Mouse (Mus musculus) heart, embryonic 10.5 days (tissue): ENCODE measurements around the gene Ethe1. TPM values are rescaled to one million over a fixed set of nuclear protein-coding genes. Genes with fewer than 3 reads are reported as not detected.
A peak's percentile ranks its signal among the peaks of the same experiment; 100 is the strongest.

ENCODE experiments used
- DNase-seq: peaks from one replicate; pipeline ENCODE4 v3.0.0-alpha.2; 2017; ENCODE audit warnings: low spot score
- H3K27ac ChIP-seq: fragments of 300-500 bp; sonication (generic); 2 replicates; pipeline ENCODE4 v1.5.1; 2016; ENCODE audit warnings: mild to moderate bottlenecking
- H3K27me3 ChIP-seq: fragments of 300-500 bp; sonication (generic); 2 replicates; pipeline ENCODE4 v1.6.1; 2016; ENCODE audit warnings: mild to moderate bottlenecking; ENCODE audit not compliant: poor library complexity, insufficient read depth, severe bottlenecking
- H3K36me3 ChIP-seq: fragments of 300-500 bp; sonication (generic); 2 replicates; pipeline ENCODE4 v1.6.1; 2016; ENCODE audit warnings: mild to moderate bottlenecking, moderate library complexity
- H3K4me1 ChIP-seq: fragments of 300-500 bp; sonication (generic); 2 replicates; pipeline ENCODE4 v1.6.1; 2016; ENCODE audit warnings: mild to moderate bottlenecking
- H3K4me3 ChIP-seq: fragments of 300-500 bp; sonication (generic); 2 replicates; pipeline ENCODE4 v1.5.1; 2016; ENCODE audit warnings: mild to moderate bottlenecking, moderate library complexity
- H3K9me3 ChIP-seq: fragments of 300-500 bp; sonication (generic); 2 replicates; pipeline ENCODE4 v1.6.1; 2016; ENCODE audit warnings: mild to moderate bottlenecking, moderate library complexity
- WGBS: fragments of 180-500 bp; shearing (Covaris S2); methylation state at CpG from one replicate; pipeline ENCODE4 v1.1.7; 2016; 5-methylcytosine and 5-hydroxymethylcytosine counted together
- polyA plus RNA-seq: library from polyadenylated mRNA; unstranded; fragments of >200 nt; fragmentation: Nextera tagmentation; extraction: Ambion mirVana; gene quantifications from 2 replicates; pipeline ENCODE4 v1.2.1, GENCODE M21; 2016

Ethe1 gene
- 20.0 and 20.7 TPM in 2 replicates for polyA plus RNA-seq

GRCm38 (mm10) chr7:24587330-24588105 lies at the start of gene Ethe1, which contains the start of gene Zfp575:
TSS of gene Ethe1 (plus strand) at chr7:24587543.
TSS of gene Zfp575 (minus strand) at chr7:24587641.
- Histone ChIP-seq H3K36me3 (no peaks in the 10 kb centered on the region), H3K4me3 (peak within 1 kb of the TSS; percentile 60), H3K9me3 (no peaks in the 10 kb centered on the region), H3K4me1 (peaks cover 10% of the 10 kb centered on the region), H3K27ac (peak within 1 kb of the TSS; percentile 72; the same call in 1 of the 2 replicates), H3K27me3 (peaks cover 49% of the 10 kb centered on the region)
- 8% methylated on average over 30 of the region's 30 CpGs for WGBS
- peak; percentile 85 for DNase-seq

- Histone ChIP-seq H3K27me3 (peaks cover 30% of the 10 kb centered on the region), H3K9me3 (no peaks in the 10 kb centered on the region), H3K4me3 (no peak overlapping the region), H3K27ac (no peak overlapping the region), H3K4me1 (peaks cover 13% of the 10 kb centered on the region), H3K36me3 (peaks cover 28% of the 10 kb centered on the region)
- DNase-seq, result no peak
- 76% methylated on average over 5 of the region's 5 CpGs for WGBS
Observed at GRCm38 (mm10) chr7:24537591-24537990, 49.8 kb upstream of the Ethe1 start.

GRCm38 (mm10) chr7:24538154-24538553 lies 49.2 kb upstream of the Ethe1 start:
- Histone ChIP-seq H3K36me3 (peaks cover 25% of the 10 kb centered on the region), H3K4me3 (no peak overlapping the region), H3K27ac (no peak overlapping the region), H3K4me1 (peaks cover 12% of the 10 kb centered on the region), H3K9me3 (no peaks in the 10 kb centered on the region), H3K27me3 (peaks cover 26% of the 10 kb centered on the region)
- WGBS, result 50% methylated on average over 5 of the region's 5 CpGs
- no peak for DNase-seq

GRCm38 (mm10) chr7:24538701-24539100 lies 48.6 kb upstream of the Ethe1 start:
- H3K27me3 ChIP-seq, result peaks cover 21% of the 10 kb centered on the region
- DNase-seq, result no peak
- no peak overlapping the region for H3K4me3 ChIP-seq
- peaks cover 7% of the 10 kb centered on the region for H3K4me1 ChIP-seq
- H3K27ac ChIP-seq, result no peak overlapping the region
- H3K36me3 ChIP-seq, result peaks cover 19% of the 10 kb centered on the region
- H3K9me3 ChIP-seq, result no peaks in the 10 kb centered on the region
- WGBS, result 74% methylated on average over 5 of the region's 5 CpGs

- Histone ChIP-seq H3K27me3 (peaks cover 11% of the 10 kb centered on the region), H3K4me1 (no peaks in the 10 kb centered on the region), H3K9me3 (no peaks in the 10 kb centered on the region), H3K27ac (no peak overlapping the region), H3K4me3 (no peak overlapping the region), H3K36me3 (peaks cover 13% of the 10 kb centered on the region; the same call in 1 of the 2 replicates)
- no peak for DNase-seq
- 88% methylated on average over 4 of the region's 4 CpGs for WGBS
Observed at GRCm38 (mm10) chr7:24539686-24540085, 47.7 kb upstream of the Ethe1 start.

GRCm38 (mm10) chr7:24544506-24544905 lies 42.8 kb upstream of the Ethe1 start:
- DNase-seq, result no peak
- H3K4me1 ChIP-seq, result peaks cover 16% of the 10 kb centered on the region
- H3K27me3 ChIP-seq, result no peaks in the 10 kb centered on the region
- 76% methylated on average over 2 of the region's 2 CpGs for WGBS
- H3K9me3 ChIP-seq, result no peaks in the 10 kb centered on the region
- no peak overlapping the region for H3K4me3 ChIP-seq
- H3K36me3 ChIP-seq, result peaks cover 13% of the 10 kb centered on the region
- no peak overlapping the region for H3K27ac ChIP-seq

- DNase-seq, result no peak
- 31% methylated on average over 13 of the region's 13 CpGs for WGBS
- H3K9me3 ChIP-seq, result no peaks in the 10 kb centered on the region
Observed at GRCm38 (mm10) chr7:24546068-24546614, 41.2 kb upstream of the Ethe1 start, which contains the start of the genes Pinlyp and Xrcc1. TSS of gene Pinlyp (minus strand) at chr7:24546118. TSS of gene Xrcc1 (plus strand) at chr7:24546289.

GRCm38 (mm10) chr7:24546634-24547389 lies 40.5 kb upstream of the Ethe1 start:
- Histone ChIP-seq H3K27me3 (no peaks in the 10 kb centered on the region), H3K4me3 (peak overlapping the region; percentile 88), H3K4me1 (peaks cover 16% of the 10 kb centered on the region), H3K9me3 (no peaks in the 10 kb centered on the region), H3K27ac (peak overlapping the region; percentile 89), H3K36me3 (peaks cover 36% of the 10 kb centered on the region)
- WGBS, result 2% methylated on average over 53 of the region's 57 CpGs
- peak; percentile 100 for DNase-seq

More at GRCm38 (mm10) chr7:24546068-24546614, 41.2 kb upstream of the Ethe1 start, which contains the start of the genes Pinlyp and Xrcc1:
- peaks cover 16% of the 10 kb centered on the region for H3K4me1 ChIP-seq
- peak within 1 kb of the TSS; percentile 88 for H3K4me3 ChIP-seq
- peaks cover 29% of the 10 kb centered on the region for H3K36me3 ChIP-seq
- peak within 1 kb of the TSS; percentile 89 for H3K27ac ChIP-seq
- H3K27me3 ChIP-seq, result no peaks in the 10 kb centered on the region

- H3K36me3 ChIP-seq, result peaks cover 43% of the 10 kb centered on the region
- peak overlapping the region; percentile 89 for H3K27ac ChIP-seq
- no peak for DNase-seq
- H3K4me3 ChIP-seq, result peak overlapping the region; percentile 88
- H3K4me1 ChIP-seq, result peaks cover 16% of the 10 kb centered on the region
- H3K27me3 ChIP-seq, result no peaks in the 10 kb centered on the region
- 31% methylated on average over 13 of the region's 13 CpGs for whole genome bisulfite sequencing
- no peaks in the 10 kb centered on the region for H3K9me3 ChIP-seq
Observed at GRCm38 (mm10) chr7:24547534-24548036, 39.8 kb upstream of the Ethe1 start.

GRCm38 (mm10) chr7:24551985-24552759 lies 35.2 kb upstream of the Ethe1 start:
- peaks cover 83% of the 10 kb centered on the region for H3K36me3 ChIP-seq
- H3K9me3 ChIP-seq, result no peaks in the 10 kb centered on the region
- 83% methylated on average over 12 of the region's 12 CpGs for WGBS
- peaks cover 7% of the 10 kb centered on the region for H3K4me1 ChIP-seq
- no peaks in the 10 kb centered on the region for H3K27me3 ChIP-seq
- no peak for DNase-seq
- no peak overlapping the region for H3K27ac ChIP-seq
- H3K4me3 ChIP-seq, result no peak overlapping the region

- peaks cover 85% of the 10 kb centered on the region for H3K36me3 ChIP-seq
- no peaks in the 10 kb centered on the region for H3K27me3 ChIP-seq
- no peaks in the 10 kb centered on the region for H3K9me3 ChIP-seq
- DNase-seq, result no peak
- no peak overlapping the region for H3K4me3 ChIP-seq
- H3K27ac ChIP-seq, result no peak overlapping the region
- WGBS, result 90% methylated on average over 10 of the region's 10 CpGs
- no peaks in the 10 kb centered on the region for H3K4me1 ChIP-seq
Observed at GRCm38 (mm10) chr7:24555786-24556185, 31.6 kb upstream of the Ethe1 start.

- 82% methylated on average over 4 of the region's 4 CpGs for WGBS
- H3K4me3 ChIP-seq, result no peak overlapping the region
- H3K27me3 ChIP-seq, result no peaks in the 10 kb centered on the region
- no peak for DNase-seq
- peaks cover 76% of the 10 kb centered on the region for H3K36me3 ChIP-seq
- H3K4me1 ChIP-seq, result no peaks in the 10 kb centered on the region
- no peaks in the 10 kb centered on the region for H3K9me3 ChIP-seq
- no peak overlapping the region for H3K27ac ChIP-seq
Observed at GRCm38 (mm10) chr7:24561450-24561849, 25.9 kb upstream of the Ethe1 start.
